Mouse (Mus musculus) ES-Bruce4 (cell line): ENCODE measurements around the gene Ptprs. TPM values are rescaled to one million over a fixed set of nuclear protein-coding genes. Genes with fewer than 3 reads are reported as not detected.

ENCODE experiments used
- H3K27ac ChIP-seq: 2 replicates; pipeline ENCODE4 v1.5.1; 2012; ENCODE audit warnings: low read length, inconsistent platforms; ENCODE audit not compliant: insufficient read depth
- H3K27me3 ChIP-seq: 2 replicates; pipeline ENCODE4 v1.6.1; 2012; ENCODE audit warnings: mild to moderate bottlenecking, low read length, inconsistent platforms; ENCODE audit not compliant: control insufficient read depth, poor library complexity, insufficient read depth, severe bottlenecking
- H3K36me3 ChIP-seq: 2 replicates; pipeline ENCODE4 v1.6.1; 2012; ENCODE audit warnings: inconsistent platforms, mild to moderate bottlenecking, low read length, moderate library complexity; ENCODE audit not compliant: control insufficient read depth, poor library complexity, insufficient read depth, severe bottlenecking
- H3K4me1 ChIP-seq: one replicate; pipeline ENCODE4 v1.8.1; 2011; ENCODE audit warnings: low read length; ENCODE audit not compliant: control insufficient read depth, insufficient read depth
- H3K4me3 ChIP-seq: 2 replicates; pipeline ENCODE4 v1.5.1; 2011; ENCODE audit warnings: low read depth, mild to moderate bottlenecking, low read length
- H3K9ac ChIP-seq: 2 replicates; pipeline ENCODE4 v1.6.1; 2012; ENCODE audit warnings: low read depth, mild to moderate bottlenecking, inconsistent platforms; ENCODE audit not compliant: poor library complexity, severe bottlenecking
- H3K9me3 ChIP-seq: replicated peaks from 2 replicates; pipeline ENCODE4 v1.6.1; 2012; ENCODE audit warnings: mild to moderate bottlenecking, low read length, inconsistent platforms; ENCODE audit not compliant: control insufficient read depth, poor library complexity, insufficient read depth, severe bottlenecking
- CTCF ChIP-seq: IDR thresholded peaks from one replicate; pipeline ENCODE4 v1.8.1; 2011; ENCODE audit warnings: low read depth, low read length
- EP300 ChIP-seq: IDR thresholded peaks from 2 replicates; pipeline ENCODE4 v1.6.1; 2011; ENCODE audit warnings: low read depth, low read length; ENCODE audit not compliant: insufficient read depth
- POLR2A ChIP-seq: IDR thresholded peaks from one replicate; pipeline ENCODE4 v1.8.1; 2011; ENCODE audit warnings: low read length; ENCODE audit not compliant: insufficient read depth
- polyA plus RNA-seq: library from polyadenylated mRNA; stranded (reverse); fragments of >200 nt; gene quantifications from 2 replicates; pipeline ENCODE4 v1.2.4, GENCODE M21; 2011; ENCODE audit warnings: low read depth; ENCODE audit not compliant: missing spikeins, insufficient read depth, insufficient read length

Gene Ptprs
- polyA plus RNA-seq, 1 experiment = 159 TPM

GRCm38 (mm10) chr17:56453251-56453650 is 23.0 kb downstream of the Ptprs start:
- H3K9ac ChIP-seq = no peak overlapping the region
- TF ChIP-seq CTCF = no peak
- no peak for TF ChIP-seq POLR2A
- TF ChIP-seq EP300 = no peak
- H3K4me1 ChIP-seq = no peaks in the 10 kb centered on the region
- H3K27ac ChIP-seq = no peak overlapping the region
- no peaks in the 10 kb centered on the region for H3K27me3 ChIP-seq
- H3K36me3 ChIP-seq = no peaks in the 10 kb centered on the region; the same call in 1 of the 2 replicates
- no peaks in the 10 kb centered on the region for H3K9me3 ChIP-seq
- H3K4me3 ChIP-seq = no peak overlapping the region

DNA sequence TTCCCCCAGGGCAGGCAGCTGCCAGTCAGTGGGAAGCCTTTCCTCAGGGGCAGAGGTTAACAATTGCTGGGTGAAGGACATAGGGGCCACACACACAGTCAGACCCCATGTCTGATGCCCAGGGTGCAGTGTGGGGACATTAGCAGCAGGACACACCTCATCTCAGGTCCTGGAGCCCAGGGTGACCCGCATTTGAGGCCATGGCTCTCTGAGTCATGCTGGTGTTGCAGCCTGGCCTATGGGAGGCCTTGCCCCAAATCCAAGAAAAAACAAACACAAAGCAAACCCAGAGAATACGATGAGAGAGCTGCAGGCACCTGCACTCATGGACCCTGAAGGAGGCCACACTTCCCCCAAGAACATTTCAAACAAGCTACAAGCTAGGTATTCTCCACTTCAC is 28.6 kb downstream of the Ptprs start:
- no peaks in the 10 kb centered on the region for H3K36me3 ChIP-seq

GRCm38 (mm10) chr17:56445397-56445796 is 30.9 kb downstream of the Ptprs start:
- Histone ChIP-seq H3K27ac (no peak overlapping the region), H3K36me3 (no peaks in the 10 kb centered on the region), H3K27me3 (no peaks in the 10 kb centered on the region), H3K4me3 (no peak overlapping the region), H3K4me1 (no peaks in the 10 kb centered on the region), H3K9me3 (no peaks in the 10 kb centered on the region), H3K9ac (no peak overlapping the region)
- no peak for TF ChIP-seq EP300
- TF ChIP-seq POLR2A = no peak
- no peak for TF ChIP-seq CTCF

More for the DNA sequence above, 28.6 kb downstream of the Ptprs start:
- no peak overlapping the region for H3K4me3 ChIP-seq
- H3K4me1 ChIP-seq = no peaks in the 10 kb centered on the region
- H3K9ac ChIP-seq = no peak overlapping the region
- no peaks in the 10 kb centered on the region for H3K9me3 ChIP-seq
- H3K27ac ChIP-seq = no peak overlapping the region
- TF ChIP-seq CTCF (no peak), POLR2A (no peak), EP300 (no peak)
- no peaks in the 10 kb centered on the region for H3K27me3 ChIP-seq

DNA sequence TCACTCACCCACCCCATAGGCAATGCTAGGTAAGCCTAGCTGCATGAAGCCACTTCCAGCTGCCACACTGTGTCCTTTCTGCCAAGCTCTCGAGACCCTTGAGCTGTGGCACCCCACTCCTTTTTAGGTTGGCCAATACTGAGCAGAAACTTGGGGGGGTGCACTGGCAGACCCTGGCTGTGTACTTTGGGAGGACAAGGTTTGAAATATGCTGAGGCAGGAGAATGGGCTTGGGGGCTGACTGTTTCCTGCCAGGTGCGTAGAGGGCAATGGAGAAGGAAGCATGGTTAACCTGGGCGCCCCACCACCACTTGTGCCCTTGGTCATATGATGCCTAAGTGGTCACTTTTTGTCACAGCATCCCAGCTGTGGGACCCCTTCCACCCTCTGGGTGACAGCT is 31.5 kb downstream of the Ptprs start:
- H3K27ac ChIP-seq = no peak overlapping the region
- no peaks in the 10 kb centered on the region for H3K9me3 ChIP-seq
- H3K4me1 ChIP-seq = no peaks in the 10 kb centered on the region
- no peak overlapping the region for H3K4me3 ChIP-seq
- no peak overlapping the region for H3K9ac ChIP-seq
- no peaks in the 10 kb centered on the region for H3K36me3 ChIP-seq
- H3K27me3 ChIP-seq = no peaks in the 10 kb centered on the region
- no peak for TF ChIP-seq POLR2A
- TF ChIP-seq CTCF = no peak
- TF ChIP-seq EP300 = no peak

GRCm38 (mm10) chr17:56443341-56443795 is 32.9 kb downstream of the Ptprs start:
- Histone ChIP-seq H3K4me3 (no peak overlapping the region), H3K4me1 (no peaks in the 10 kb centered on the region), H3K36me3 (no peaks in the 10 kb centered on the region), H3K27ac (no peak overlapping the region), H3K27me3 (no peaks in the 10 kb centered on the region), H3K9ac (no peak overlapping the region), H3K9me3 (no peaks in the 10 kb centered on the region)
- TF ChIP-seq CTCF (no peak), EP300 (no peak), POLR2A (no peak)

GRCm38 (mm10) chr17:56442316-56442715 is 34.0 kb downstream of the Ptprs start:
- TF ChIP-seq POLR2A (no peak), EP300 (no peak), CTCF (no peak)
- Histone ChIP-seq H3K27ac (no peak overlapping the region), H3K36me3 (no peaks in the 10 kb centered on the region), H3K27me3 (no peaks in the 10 kb centered on the region), H3K9me3 (no peaks in the 10 kb centered on the region), H3K4me1 (no peaks in the 10 kb centered on the region), H3K4me3 (no peak overlapping the region), H3K9ac (no peak overlapping the region)
